Mouse (Mus musculus) liver, embryonic 16.5 days (tissue): Measurements from ENCODE around the gene Pacsin1. TPM values are rescaled to one million over a fixed set of nuclear protein-coding genes. Genes with fewer than 3 reads are reported as not detected.

ENCODE experiments used
- ATAC-seq: fragments of 200-750 bp; cut with Nextera tagmentation; 2 replicates; pipeline ENCODE4 v1.8.0; 2017; ENCODE audit warnings: low read depth, mild to moderate bottlenecking, moderate number of reproducible peaks, moderate library complexity
- H3K27ac ChIP-seq: fragments of 300-500 bp; sonication (generic); 2 replicates; pipeline ENCODE4 v1.5.1; 2014; ENCODE audit warnings: mild to moderate bottlenecking, low read length
- H3K27me3 ChIP-seq: fragments of 300-500 bp; sonication (generic); 2 replicates; pipeline ENCODE4 v1.6.1; 2014; ENCODE audit warnings: low read depth, low read length, mixed read lengths; ENCODE audit not compliant: control insufficient read depth, insufficient read depth
- H3K36me3 ChIP-seq: fragments of 300-500 bp; sonication (generic); 2 replicates; pipeline ENCODE4 v1.6.1; 2014; ENCODE audit warnings: mild to moderate bottlenecking; ENCODE audit not compliant: control insufficient read depth, insufficient read depth
- H3K4me1 ChIP-seq: fragments of 300-500 bp; sonication (generic); 2 replicates; pipeline ENCODE4 v1.6.1; 2014; ENCODE audit warnings: low read depth, low read length, mixed read lengths; ENCODE audit not compliant: control insufficient read depth
- H3K4me2 ChIP-seq: fragments of 300-500 bp; sonication (generic); 2 replicates; pipeline ENCODE4 v1.6.1; 2014; ENCODE audit warnings: low read depth, low read length, mixed read lengths
- H3K4me3 ChIP-seq: fragments of 300-500 bp; sonication (generic); 2 replicates; pipeline ENCODE4 v1.5.1; 2014; ENCODE audit warnings: low read depth, mild to moderate bottlenecking, low read length
- H3K9ac ChIP-seq: fragments of 300-500 bp; sonication (generic); 2 replicates; pipeline ENCODE4 v1.6.1; 2014; ENCODE audit warnings: low read depth, low read length
- H3K9me3 ChIP-seq: fragments of 300-500 bp; sonication (generic); replicated peaks from 2 replicates; pipeline ENCODE4 v1.6.1; 2016; ENCODE audit warnings: low read length; ENCODE audit not compliant: control insufficient read depth
- WGBS: fragments of 180-500 bp; shearing (Covaris S2); extraction: QIAGEN DNeasy Blood & Tissue Kit; methylation state at CpG from one replicate; pipeline ENCODE4 v1.1.7; 2014; ENCODE audit not compliant: insufficient replicate concordance; 5-methylcytosine and 5-hydroxymethylcytosine counted together
- polyA plus RNA-seq: library from polyadenylated mRNA; unstranded; fragments of >200 nt; fragmentation: Nextera tagmentation; extraction: Ambion mirVana; gene quantifications from 2 replicates; pipeline ENCODE4 v1.2.1, GENCODE M21; 2015

Gene Pacsin1
- polyA plus RNA-seq, 1 experiment from 2014 or later: 0.22 TPM

GRCm38 (mm10) chr17:27703961-27704621 is 48.8 kb downstream of the Pacsin1 start:
- peaks cover 10% of the 10 kb centered on the region; the same call in 1 of the 2 replicates for H3K27me3 ChIP-seq
- H3K4me2 ChIP-seq: no peak overlapping the region
- no peaks in the 10 kb centered on the region for H3K9me3 ChIP-seq
- peaks cover 3% of the 10 kb centered on the region for H3K4me1 ChIP-seq
- no peak for ATAC-seq
- H3K4me3 ChIP-seq: no peak overlapping the region
- H3K9ac ChIP-seq: no peak overlapping the region
- H3K27ac ChIP-seq: no peak overlapping the region
- WGBS: 42% methylated on average over 5 of the region's 5 CpGs
- H3K36me3 ChIP-seq: no peaks in the 10 kb centered on the region

- no peak for ATAC-seq
- H3K4me2 ChIP-seq: no peak overlapping the region
- H3K27me3 ChIP-seq: peaks cover 10% of the 10 kb centered on the region; the same call in 1 of the 2 replicates
- no peak overlapping the region for H3K4me3 ChIP-seq
- no peak overlapping the region for H3K27ac ChIP-seq
- no peaks in the 10 kb centered on the region for H3K36me3 ChIP-seq
- WGBS: 43% methylated on average over 10 of the region's 10 CpGs
- no peaks in the 10 kb centered on the region for H3K9me3 ChIP-seq
- H3K4me1 ChIP-seq: peaks cover 3% of the 10 kb centered on the region
- H3K9ac ChIP-seq: no peak overlapping the region
Measured at GRCm38 (mm10) chr17:27705661-27706060, 50.4 kb downstream of the Pacsin1 start.

- Histone ChIP-seq H3K27me3 (peaks cover 10% of the 10 kb centered on the region; the same call in 1 of the 2 replicates), H3K4me2 (peak overlapping the region; percentile 44), H3K9ac (no peak overlapping the region), H3K27ac (no peak overlapping the region), H3K4me3 (peak overlapping the region; percentile 4; the same call in 1 of the 2 replicates), H3K9me3 (no peaks in the 10 kb centered on the region), H3K4me1 (no peaks in the 10 kb centered on the region; the same call in 1 of the 2 replicates), H3K36me3 (no peaks in the 10 kb centered on the region)
- ATAC-seq: peak; percentile 83
- WGBS: 4% methylated on average over 24 of the region's 25 CpGs
Measured at GRCm38 (mm10) chr17:27707954-27708661, 52.8 kb downstream of the Pacsin1 start.

GRCm38 (mm10) chr17:27709650-27710049 is 54.3 kb downstream of the Pacsin1 start:
- no peak overlapping the region for H3K4me2 ChIP-seq
- peaks cover 10% of the 10 kb centered on the region; the same call in 1 of the 2 replicates for H3K27me3 ChIP-seq
- H3K27ac ChIP-seq: no peak overlapping the region
- no peak overlapping the region for H3K4me3 ChIP-seq
- H3K36me3 ChIP-seq: no peaks in the 10 kb centered on the region
- H3K9me3 ChIP-seq: no peaks in the 10 kb centered on the region
- H3K4me1 ChIP-seq: no peaks in the 10 kb centered on the region; the same call in 1 of the 2 replicates
- WGBS: 69% methylated on average over 5 of the region's 5 CpGs
- no peak for ATAC-seq
- H3K9ac ChIP-seq: no peak overlapping the region

GRCm38 (mm10) chr17:27712832-27713231 is 57.5 kb downstream of the Pacsin1 start:
- Histone ChIP-seq H3K36me3 (no peaks in the 10 kb centered on the region), H3K9me3 (no peaks in the 10 kb centered on the region), H3K4me3 (no peak overlapping the region), H3K4me1 (no peaks in the 10 kb centered on the region; the same call in 1 of the 2 replicates), H3K27me3 (peaks cover 6% of the 10 kb centered on the region; the same call in 1 of the 2 replicates), H3K4me2 (no peak overlapping the region), H3K27ac (no peak overlapping the region), H3K9ac (no peak overlapping the region)
- no peak for ATAC-seq
- WGBS: 71% methylated on average over 1 of the region's 1 CpGs

- H3K27me3 ChIP-seq: peaks cover 6% of the 10 kb centered on the region; the same call in 1 of the 2 replicates
- no peak overlapping the region for H3K27ac ChIP-seq
- H3K4me1 ChIP-seq: no peaks in the 10 kb centered on the region
- H3K9ac ChIP-seq: no peak overlapping the region
- no peaks in the 10 kb centered on the region for H3K9me3 ChIP-seq
- 8% methylated on average over 16 of the region's 16 CpGs for WGBS
- H3K36me3 ChIP-seq: no peaks in the 10 kb centered on the region
- H3K4me3 ChIP-seq: no peak overlapping the region
- H3K4me2 ChIP-seq: peak overlapping the region; percentile 39
- ATAC-seq: 0 out of 2 replicates have a peak, but pooled peaks have one; percentile 35
Measured at GRCm38 (mm10) chr17:27716804-27717203, 61.5 kb downstream of the Pacsin1 start.

GRCm38 (mm10) chr17:27718250-27718649 is 62.9 kb downstream of the Pacsin1 start:
- Histone ChIP-seq H3K36me3 (no peaks in the 10 kb centered on the region), H3K4me3 (no peak overlapping the region), H3K4me2 (no peak overlapping the region), H3K9me3 (no peaks in the 10 kb centered on the region), H3K4me1 (no peaks in the 10 kb centered on the region), H3K27me3 (peaks cover 6% of the 10 kb centered on the region; the same call in 1 of the 2 replicates), H3K9ac (no peak overlapping the region), H3K27ac (no peak overlapping the region)
- 41% methylated on average over 5 of the region's 5 CpGs for WGBS
- ATAC-seq: no peak

GRCm38 (mm10) chr17:27719663-27720062 is 64.4 kb downstream of the Pacsin1 start:
- 54% methylated on average over 12 of the region's 14 CpGs for WGBS
- no peak for ATAC-seq
- Histone ChIP-seq H3K9ac (no peak overlapping the region), H3K4me3 (no peak overlapping the region), H3K27me3 (peaks cover 6% of the 10 kb centered on the region; the same call in 1 of the 2 replicates), H3K36me3 (no peaks in the 10 kb centered on the region), H3K9me3 (no peaks in the 10 kb centered on the region), H3K4me1 (no peaks in the 10 kb centered on the region), H3K27ac (no peak overlapping the region), H3K4me2 (no peak overlapping the region)

- Histone ChIP-seq H3K4me2 (no peak overlapping the region), H3K4me3 (no peak overlapping the region), H3K27ac (no peak overlapping the region), H3K27me3 (peaks cover 6% of the 10 kb centered on the region; the same call in 1 of the 2 replicates), H3K36me3 (no peaks in the 10 kb centered on the region), H3K9me3 (no peaks in the 10 kb centered on the region), H3K9ac (no peak overlapping the region), H3K4me1 (no peaks in the 10 kb centered on the region)
- 65% methylated on average over 9 of the region's 9 CpGs for WGBS
- ATAC-seq: no peak
Measured at GRCm38 (mm10) chr17:27720326-27720725, 65.0 kb downstream of the Pacsin1 start.
